Mouse (Mus musculus): Measurements from ENCODE around the gene Tusc2.

- no peak for TF ChIP-seq FLI1 (IDR thresholded peaks at IDR 0.05; ENCODE audit: low read length)
- TF ChIP-seq GATA1 (IDR thresholded peaks at IDR 0.05; ENCODE audit: borderline replicate concordance, low read length), result no peak
Measured at GRCm38 (mm10) chr9:107545199-107545598, 17.9 kb upstream of the Tusc2 start.
